Mouse (Mus musculus) bone marrow macrophage, adult 2 months (primary cell): Measurements from ENCODE around the gene Abhd8.

ENCODE experiments used
- CTCF ChIP-seq: IDR thresholded peaks from 2 replicates; pipeline ENCODE4 v1.5.1; 2012; ENCODE audit warnings: low read depth, mild to moderate bottlenecking, low read length, moderate library complexity
- POLR2A ChIP-seq: IDR thresholded peaks from 2 replicates; pipeline ENCODE4 v1.6.1; 2012; ENCODE audit warnings: mild to moderate bottlenecking, low read depth, low read length, borderline replicate concordance

GRCm38 (mm10) chr8:71445096-71445495, 18.4 kb downstream of the Abhd8 start:
- no peak for TF ChIP-seq CTCF
- no peak for TF ChIP-seq POLR2A
